Mouse (Mus musculus) heart, adult 2 months (tissue): ENCODE measurements around the gene Olfr988.

ENCODE experiments used
- CTCF ChIP-seq: fragments of 200-600 bp; IDR thresholded peaks from 2 replicates; pipeline ENCODE4 v1.8.1; 2022; ENCODE audit warnings: antibody characterized with exemption, mild to moderate bottlenecking, moderate library complexity
- POLR2A ChIP-seq: fragments of 200-500 bp; IDR thresholded peaks from 2 replicates; pipeline ENCODE4 v1.6.1; 2011; ENCODE audit warnings: mild to moderate bottlenecking, low read depth, low read length, control low read depth; ENCODE audit not compliant: insufficient read depth

DNA sequence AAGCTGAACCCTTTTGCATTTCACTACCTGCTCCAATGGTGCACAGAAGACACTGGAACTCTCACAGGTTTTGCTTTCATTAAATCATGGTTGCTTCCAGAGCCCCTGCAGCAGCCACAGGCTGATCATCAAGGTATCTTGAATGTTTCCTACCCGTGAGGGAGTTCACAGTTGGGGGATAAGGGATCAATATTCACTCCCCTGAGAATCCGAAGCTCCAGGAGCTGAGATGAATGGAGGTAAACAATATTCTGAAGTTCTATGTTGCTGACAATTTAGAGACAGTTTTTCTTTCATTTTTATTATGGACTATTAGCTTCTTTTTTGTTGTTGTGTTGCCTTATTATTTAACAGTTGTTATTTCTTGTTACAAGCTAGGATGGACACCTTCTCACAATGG is 46.3 kb upstream of the Olfr988 start, which contains the start of gene Olfr992:
- no peak for TF ChIP-seq POLR2A
- no peak for TF ChIP-seq CTCF
